Comparison of ENCODE assay signal across 8 mouse cellular contexts in the genomic region with DNA sequence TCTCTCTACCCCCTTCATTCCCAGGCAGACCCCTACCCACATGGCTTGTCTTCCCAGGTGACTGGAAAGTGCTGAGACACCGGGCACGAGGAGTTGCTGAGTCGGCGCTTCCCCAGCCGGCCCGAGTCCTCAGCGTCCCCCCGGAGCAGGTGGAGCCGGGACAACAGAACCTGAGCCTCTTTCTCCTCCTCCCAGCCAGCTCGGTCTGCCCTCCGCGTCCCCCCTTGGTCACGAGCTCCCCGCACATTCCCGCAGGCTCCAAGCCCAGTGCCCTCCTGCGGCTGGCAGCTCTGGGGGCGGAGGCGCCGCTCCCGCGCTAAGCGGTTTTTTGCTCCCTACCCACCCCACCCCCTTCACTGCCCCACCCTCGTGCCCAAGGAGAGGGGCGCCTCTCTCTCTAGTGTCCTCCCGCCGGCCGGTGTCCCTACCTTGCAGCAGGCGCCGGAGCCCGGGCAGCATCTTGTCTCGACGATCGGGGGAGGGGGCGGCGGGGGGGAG. TPM values are rescaled to one million over a fixed set of nuclear protein-coding genes. Genes with fewer than 3 reads are reported as not detected.
A peak's percentile ranks its signal among the peaks of the same experiment; 100 is the strongest.
DNase-seq lines count a peak whose midpoint lies in the region; ATAC-seq and TF ChIP-seq lines count a peak whose summit lies in the region.

Gene Rtn4rl2, minus strand, starts transcription at position 477 of the 498 bp plus-strand sequence.

- H3K27me3 ChIP-seq in hindbrain, embryonic 12.5 days = peaks cover 93% of the 10 kb centered on the region
- peaks cover 94% of the 10 kb centered on the region for H3K27me3 ChIP-seq in liver, embryonic 11.5 days (replicated peaks; ENCODE audit: control insufficient read depth, insufficient read depth, low read length)
- H3K27me3 ChIP-seq in stomach, embryonic 15.5 days (replicated peaks) = peaks cover 73% of the 10 kb centered on the region

- peak within 1 kb of the TSS; percentile 69 for H3K9ac ChIP-seq in hindbrain, embryonic 12.5 days
- no peak within 1 kb of the TSS for H3K9ac ChIP-seq in liver, embryonic 11.5 days (ENCODE audit: low read depth, low read length)
- H3K9ac ChIP-seq in stomach, embryonic 15.5 days = no peak within 1 kb of the TSS

- H3K27ac ChIP-seq in left cerebral cortex, adult 2 months = peak within 1 kb of the TSS; percentile 91
- no peak within 1 kb of the TSS; the same call in 1 of the 2 replicates for H3K27ac ChIP-seq in hindbrain, embryonic 12.5 days
- no peak within 1 kb of the TSS for H3K27ac ChIP-seq in liver, embryonic 11.5 days (ENCODE audit: low read depth, low read length)
- no peak within 1 kb of the TSS for H3K27ac ChIP-seq in stomach, embryonic 15.5 days

- DNase-seq in left cerebral cortex, adult 2 months (ENCODE audit: extremely low spot score in 1 of 2, low spot score in 2 of 2) = peak in 1 of 2 experiments; percentile 37
- DNase-seq in left cerebral cortex, adult 9 months (ENCODE audit: low spot score in 2 of 2) = no peak
- peak; percentile 48 for DNase-seq in embryo, embryonic 9.5 days (ENCODE audit: extremely low spot score)
- no peak for DNase-seq in liver, embryonic 11.5 days (ENCODE audit: low spot score)
- no peak for DNase-seq in cerebellum, adult 11-12 months

- H3K4me1 ChIP-seq in hindbrain, embryonic 12.5 days = peaks cover 42% of the 10 kb centered on the region
- H3K4me1 ChIP-seq in liver, embryonic 11.5 days (replicated peaks; ENCODE audit: control insufficient read depth, insufficient read depth, low read length) = peaks cover 13% of the 10 kb centered on the region
- peaks cover 28% of the 10 kb centered on the region for H3K4me1 ChIP-seq in stomach, embryonic 15.5 days

- peak within 1 kb of the TSS; percentile 81 for H3K4me3 ChIP-seq in left cerebral cortex, adult 2 months
- peak within 1 kb of the TSS; percentile 64 for H3K4me3 ChIP-seq in hindbrain, embryonic 12.5 days
- H3K4me3 ChIP-seq in liver, embryonic 11.5 days (ENCODE audit: low read depth, low read length) = peak within 1 kb of the TSS; percentile 58
- peak within 1 kb of the TSS; percentile 49 for H3K4me3 ChIP-seq in stomach, embryonic 15.5 days (replicated peaks)

- no peaks in the 10 kb centered on the region for H3K9me3 ChIP-seq in hindbrain, embryonic 12.5 days (replicated peaks)
- no peaks in the 10 kb centered on the region for H3K9me3 ChIP-seq in liver, embryonic 11.5 days (ENCODE audit: control insufficient read depth, low read length)
- no peaks in the 10 kb centered on the region for H3K9me3 ChIP-seq in stomach, embryonic 15.5 days

- peak; percentile 29 for ATAC-seq in hindbrain, embryonic 12.5 days (ENCODE audit: low FRiP score)
- ATAC-seq in liver, embryonic 11.5 days (replicated peaks; ENCODE audit: low FRiP score) = 0 out of 2 replicates have a peak, but pooled peaks have one; percentile 1
- no peak for ATAC-seq in stomach, embryonic 15.5 days (ENCODE audit: insufficient read depth, low FRiP score, low read depth)
- no peak for ATAC-seq in cerebellum, adult (ENCODE audit: insufficient number of reproducible peaks, low FRiP score, low TSS enrichment)

- no peak for TF ChIP-seq CTCF in left cerebral cortex, adult 2 months (IDR thresholded peaks at IDR 0.05)

- WGBS in hindbrain, embryonic 12.5 days = under 1% methylated on average over 33 of the region's 35 CpGs
- 2% methylated on average over 35 of the region's 35 CpGs for WGBS in liver, embryonic 11.5 days
- under 1% methylated on average over 34 of the region's 35 CpGs for WGBS in stomach, embryonic 15.5 days

- H3K4me2 ChIP-seq in hindbrain, embryonic 12.5 days (replicated peaks) = peak within 1 kb of the TSS; percentile 81
- peak within 1 kb of the TSS; percentile 83 for H3K4me2 ChIP-seq in liver, embryonic 11.5 days
- peak within 1 kb of the TSS; percentile 84 for H3K4me2 ChIP-seq in stomach, embryonic 15.5 days

- intact Hi-C loops in left cerebral cortex, adult 2 months (cut with DNase I) = loop anchor here (10.0 kb wide), 1 partner anchor 331 kb away; no protein-coding TSS in a partner anchor

- no peaks in the 10 kb centered on the region for H3K36me3 ChIP-seq in hindbrain, embryonic 12.5 days
- no peaks in the 10 kb centered on the region for H3K36me3 ChIP-seq in liver, embryonic 11.5 days (ENCODE audit: control insufficient read depth, insufficient read depth, low read length)
- no peaks in the 10 kb centered on the region for H3K36me3 ChIP-seq in stomach, embryonic 15.5 days

RNA-seq across cellular contexts. Expression of gene Rtn4rl2, which starts in this region (rescaled TPM):
- total RNA-seq in left cerebral cortex, adult 2 months (2021) = 100 to 1,000 TPM in 1 of 2 experiments, 10 to 100 TPM in 1; 99.5 to 113 TPM
- polyA plus RNA-seq in hindbrain, embryonic 12.5 days (2016; fragmentation: Nextera tagmentation; extraction: Ambion mirVana) = 5.2 and 6.4 TPM in 2 replicates
- polyA plus RNA-seq in liver, embryonic 11.5 days (2014; fragmentation: Nextera tagmentation; extraction: Ambion mirVana) = 0.66 and 1.2 TPM in 2 replicates
- polyA plus RNA-seq in stomach, embryonic 15.5 days (2015; fragmentation: Nextera tagmentation; extraction: Ambion mirVana) = 0.85 and 0.91 TPM in 2 replicates

Comparison
In these comparisons a context has a peak if more than half of its experiments do, and no peak if none do; other contexts are left out.
1. ATAC-seq: peak in hindbrain, embryonic 12.5 days (single experiment) and liver, embryonic 11.5 days (single experiment); none in stomach, embryonic 15.5 days (single experiment) and cerebellum, adult (single experiment).
2. Peak in every context shown above with its lines, with median percentiles within 50 percentile points of each other: H3K4me3 ChIP-seq and H3K4me2 ChIP-seq.